Mouse (Mus musculus): ENCODE measurements around the gene Olfr902.

- TF ChIP-seq EP300 (optimal IDR thresholded peaks at IDR 0.05) (no peak), CTCF (IDR thresholded peaks at IDR 0.05; ENCODE audit: low read depth) (no peak)
These were observed 15.4 kb downstream of the Olfr902 start, which contains the start of gene Olfr904 for GRCm38 (mm10) chr9:38462844-38463243.

Measured in stomach, postnatal 0 days (tissue).